Mouse (Mus musculus) right cerebral cortex, postnatal 14 days (tissue): Measurements from ENCODE around the gene Esr2.
"Not testable (repeated sequence)": the region's sequence is repeated elsewhere in the genome, so short reads cannot be mapped to it uniquely, and the experiment has no call there.

Experiments
- DNase-seq: peaks from one replicate; pipeline ENCODE4 v3.0.0; 2022

The Esr2 gene

DNA sequence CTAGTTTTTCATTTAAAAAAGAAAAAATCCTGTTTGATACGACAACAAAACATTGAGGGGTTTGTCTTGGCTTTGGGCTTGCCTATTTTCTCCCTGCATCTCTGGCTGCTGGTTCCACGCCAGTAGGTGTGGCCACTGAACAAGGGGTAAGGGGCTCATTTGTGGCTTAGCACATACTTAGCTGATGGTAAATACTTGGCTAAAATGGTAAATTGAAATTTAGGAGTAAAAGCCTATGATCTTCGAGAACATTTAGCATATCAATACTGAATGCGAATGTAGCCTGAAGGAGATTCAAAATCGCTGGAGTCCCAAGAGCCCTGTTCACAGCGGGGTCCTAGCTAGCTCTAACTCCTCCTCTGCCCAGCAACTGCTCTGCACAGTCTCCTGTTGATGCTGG is 40.4 kb downstream of the Esr2 start:
- DNase-seq: no peak

DNA sequence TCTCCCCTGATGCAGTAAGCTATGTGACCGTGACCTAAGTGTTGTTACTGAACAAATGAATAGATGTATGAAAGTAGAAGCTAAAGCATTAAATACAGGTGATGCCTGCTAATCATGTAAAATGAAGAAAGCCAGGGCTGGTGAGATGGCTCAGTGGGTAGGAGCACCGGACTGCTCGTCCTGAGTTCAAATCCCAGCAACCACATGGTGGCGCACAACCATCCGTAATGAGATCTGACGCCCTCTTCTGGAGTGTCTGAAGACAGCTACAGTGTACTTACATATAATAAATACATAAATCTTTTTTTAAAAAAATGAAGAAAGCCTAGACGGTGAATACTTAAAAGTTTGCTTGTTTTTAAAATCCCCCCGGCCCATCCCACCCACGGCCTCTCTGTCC is 44.0 kb downstream of the Esr2 start:
- DNase-seq: not testable (repeated sequence)

DNA sequence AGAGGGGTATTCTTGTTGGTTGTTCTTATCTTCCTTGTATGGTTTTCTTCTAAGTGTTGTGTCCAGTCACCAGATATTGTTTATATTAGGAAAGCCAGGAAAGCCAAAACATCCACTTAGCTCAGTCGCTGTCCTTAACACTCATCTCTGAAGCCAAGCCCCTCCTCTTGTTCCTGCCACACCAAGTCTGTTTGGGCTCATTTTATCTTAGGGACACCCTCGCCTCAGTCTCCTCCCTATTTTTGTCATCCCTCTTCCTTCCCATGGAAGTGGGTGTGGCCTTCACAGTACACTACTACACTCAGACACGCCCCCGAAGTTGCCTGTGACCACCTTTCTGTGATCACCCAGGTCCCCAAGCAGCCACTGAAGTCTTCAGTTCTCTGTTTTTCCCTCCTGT is 44.5 kb downstream of the Esr2 start:
- DNase-seq: no peak

DNA sequence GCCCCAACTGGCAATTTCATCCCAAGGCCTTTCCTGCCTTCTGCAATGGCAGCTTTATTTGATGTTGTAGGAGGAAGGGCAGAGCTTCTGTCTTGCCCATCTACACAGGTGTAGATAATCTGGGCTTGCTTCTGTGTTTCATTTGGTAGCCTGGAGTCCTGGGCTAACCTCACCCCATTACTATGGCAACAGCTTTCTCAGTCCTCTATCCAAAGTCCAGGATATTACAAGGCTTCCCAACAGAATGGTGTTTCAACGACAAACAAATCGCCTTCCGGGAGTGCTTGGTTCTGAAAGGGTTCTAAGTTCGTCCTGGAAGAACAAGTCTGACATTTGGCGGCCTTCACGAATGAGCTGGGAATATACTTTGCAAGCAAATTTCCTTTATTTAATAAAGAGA is 46.2 kb downstream of the Esr2 start:
- DNase-seq: no peak

DNA sequence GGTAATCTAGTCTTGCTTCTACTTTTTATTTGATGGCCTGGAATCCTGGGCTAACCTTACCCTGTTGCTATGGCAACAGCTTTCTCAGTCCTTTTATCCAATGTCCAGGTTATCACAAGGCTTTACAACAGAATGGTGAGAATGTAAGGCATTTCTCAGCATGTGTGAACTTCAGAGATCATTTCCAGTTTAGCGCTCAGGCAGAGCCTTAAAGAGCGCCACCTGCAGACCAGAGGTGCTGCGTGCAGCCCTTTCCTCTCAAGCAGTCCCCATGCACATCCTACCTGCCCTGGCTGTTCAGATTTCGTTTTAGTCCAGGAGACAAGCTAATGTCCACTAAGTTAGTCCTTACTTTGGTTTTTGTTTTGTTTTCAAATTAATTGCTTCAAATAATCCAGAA is 46.8 kb downstream of the Esr2 start:
- DNase-seq: peak; percentile 18

DNA sequence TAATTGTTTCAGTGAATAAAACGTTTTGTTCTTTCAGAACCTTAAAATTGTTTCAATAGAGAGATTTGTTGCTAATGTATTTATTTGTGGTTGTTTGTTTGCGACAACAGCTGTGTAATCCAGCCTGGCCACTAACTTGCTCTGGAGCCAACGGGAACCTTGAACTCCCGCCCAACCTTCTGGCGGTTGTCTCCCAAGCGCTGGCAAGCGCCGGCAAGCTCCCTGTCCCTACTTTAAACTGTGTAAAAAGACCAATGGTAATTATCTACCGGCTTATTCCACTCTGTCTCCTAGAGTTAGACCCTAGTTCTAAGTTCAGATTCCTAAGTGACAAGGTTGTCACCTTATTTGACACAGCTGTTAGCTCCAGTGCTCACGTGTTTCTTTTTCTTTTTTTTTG is 48.2 kb downstream of the Esr2 start:
- DNase-seq: no peak

DNA sequence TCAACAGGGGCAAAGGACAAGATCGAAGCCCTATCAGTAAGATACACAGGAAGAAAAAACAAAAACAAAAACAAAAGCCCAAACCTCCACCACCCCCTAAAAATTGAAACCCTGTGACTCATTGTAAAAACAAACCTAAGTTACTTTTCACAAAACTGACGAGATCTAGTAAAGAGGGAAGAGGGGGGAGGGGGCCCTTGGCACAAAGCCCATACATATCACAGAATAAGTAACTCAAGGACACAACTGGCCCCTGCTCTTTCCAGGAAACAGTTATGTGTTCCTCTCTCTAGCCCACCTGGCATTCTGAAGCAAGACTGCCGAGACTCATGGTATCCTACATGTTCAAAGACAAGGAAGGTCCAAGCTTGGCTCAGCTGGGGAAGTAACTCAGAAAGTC is 48.8 kb downstream of the Esr2 start:
- no peak for DNase-seq

DNA sequence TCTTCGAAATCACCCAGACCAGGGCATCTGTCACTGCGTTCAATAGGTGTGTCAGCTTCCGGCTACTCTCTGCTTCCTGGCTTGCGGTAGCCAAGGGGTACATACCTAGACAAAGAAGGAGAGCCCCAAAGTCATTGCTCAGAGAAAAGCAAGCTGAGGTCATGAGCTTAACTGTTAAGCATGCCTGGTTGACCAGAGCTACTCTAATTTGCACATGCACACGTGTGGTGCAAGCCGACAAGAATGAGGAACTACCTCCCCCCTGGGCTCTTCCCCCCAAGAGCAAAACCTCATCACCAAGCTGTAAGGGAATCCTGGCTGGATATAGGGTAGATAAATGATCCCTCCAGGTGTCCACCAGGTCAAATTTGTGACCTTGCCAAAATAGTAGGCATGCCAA is 53.8 kb downstream of the Esr2 start:
- no peak for DNase-seq

DNA sequence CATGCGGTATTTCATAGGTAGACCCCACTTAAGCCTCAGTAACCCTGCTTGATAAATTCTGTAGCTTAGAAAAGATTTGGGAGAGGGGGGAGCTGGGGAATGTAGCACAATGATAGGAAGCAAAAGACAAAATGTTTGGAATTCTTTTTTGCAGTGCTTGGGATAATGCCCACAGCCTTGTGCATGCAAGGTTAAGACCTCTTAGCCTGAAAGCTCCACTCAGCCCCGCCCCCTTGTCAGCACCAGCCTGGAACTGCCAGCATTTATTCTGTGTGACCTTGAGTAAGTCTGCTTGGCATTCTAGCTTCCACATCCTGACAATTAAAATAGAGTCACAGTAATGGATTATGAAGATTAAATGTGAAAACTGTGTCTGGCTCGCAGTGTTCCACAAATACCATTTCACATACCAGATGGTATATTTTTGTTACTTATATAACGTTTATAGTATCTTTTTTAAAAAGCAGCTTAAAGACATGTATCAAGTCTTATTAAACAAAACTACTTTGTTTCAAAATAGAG is 59.4 kb downstream of the Esr2 start:
- DNase-seq: no peak

DNA sequence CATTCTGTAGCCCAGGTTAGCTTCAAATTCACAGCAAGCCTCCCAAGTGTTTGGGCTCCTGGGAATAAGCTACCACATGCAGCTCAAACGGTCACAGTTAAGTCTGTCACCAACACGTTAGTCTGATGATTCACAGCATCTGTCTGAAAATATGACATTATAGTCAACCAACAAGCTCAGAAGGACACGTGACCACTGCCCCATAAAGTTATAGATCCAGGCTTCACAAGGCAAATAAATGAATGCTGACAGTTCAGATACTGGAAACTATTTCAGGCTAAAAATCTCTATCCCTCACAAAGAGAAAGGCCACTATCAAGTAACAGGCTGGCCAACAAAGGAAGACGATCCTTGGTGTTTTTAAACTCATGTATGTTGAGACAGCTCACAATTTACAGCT is 60.5 kb downstream of the Esr2 start:
- no peak for DNase-seq

DNA sequence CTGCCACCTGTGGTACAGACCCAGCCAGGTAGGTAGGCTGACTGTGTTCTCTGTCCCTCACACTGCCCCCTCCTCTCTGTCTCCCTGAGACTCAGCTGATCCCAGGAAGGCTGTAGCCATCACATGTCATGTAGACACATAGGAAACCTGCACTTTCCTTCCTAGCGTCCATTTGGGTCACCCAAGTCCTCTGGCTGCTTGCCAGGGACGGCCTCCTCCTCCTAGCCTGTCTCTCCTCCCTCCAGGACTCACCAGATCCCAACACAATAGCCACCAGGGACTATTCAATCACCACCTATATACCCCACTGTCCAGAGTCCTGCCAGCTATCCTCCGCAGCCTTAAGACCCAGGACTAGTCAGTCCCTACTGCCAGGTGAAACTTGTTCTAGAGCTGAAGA is 66.0 kb downstream of the Esr2 start:
- no peak for DNase-seq

DNA sequence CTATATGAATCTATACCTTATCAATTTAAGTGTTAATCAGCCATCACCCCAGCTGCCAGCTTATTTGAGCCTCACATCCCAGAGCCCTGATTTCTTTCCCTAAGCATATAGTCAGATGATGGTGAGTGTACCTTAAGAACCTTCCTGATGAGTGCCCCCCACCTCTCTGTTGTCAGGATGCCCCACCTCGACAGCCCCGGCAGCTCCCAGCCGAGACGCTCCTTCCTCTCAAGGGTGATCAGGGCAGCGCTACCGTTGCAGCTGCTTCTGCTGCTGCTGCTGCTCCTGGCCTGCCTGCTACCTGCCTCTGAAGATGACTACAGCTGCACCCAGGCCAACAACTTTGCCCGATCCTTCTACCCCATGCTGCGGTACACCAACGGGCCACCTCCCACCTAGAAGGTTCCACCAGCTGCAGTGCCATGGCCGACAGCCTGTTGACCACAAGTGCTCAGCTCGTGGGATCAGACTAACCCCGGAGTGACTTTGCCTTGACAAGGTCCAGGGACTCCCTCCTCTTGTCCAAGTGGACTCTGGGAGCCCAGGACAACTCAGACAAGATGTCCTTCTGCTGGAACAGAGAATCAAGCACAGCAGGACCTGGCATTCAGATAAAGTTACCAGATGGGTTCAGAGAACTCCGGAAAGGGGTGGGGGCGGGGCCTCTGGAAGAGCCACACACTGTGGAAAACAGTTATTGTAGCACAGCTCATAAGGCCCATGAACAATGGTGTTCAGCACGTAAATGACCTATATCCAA is 67.2 kb downstream of the Esr2 start:
- DNase-seq: no peak

DNA sequence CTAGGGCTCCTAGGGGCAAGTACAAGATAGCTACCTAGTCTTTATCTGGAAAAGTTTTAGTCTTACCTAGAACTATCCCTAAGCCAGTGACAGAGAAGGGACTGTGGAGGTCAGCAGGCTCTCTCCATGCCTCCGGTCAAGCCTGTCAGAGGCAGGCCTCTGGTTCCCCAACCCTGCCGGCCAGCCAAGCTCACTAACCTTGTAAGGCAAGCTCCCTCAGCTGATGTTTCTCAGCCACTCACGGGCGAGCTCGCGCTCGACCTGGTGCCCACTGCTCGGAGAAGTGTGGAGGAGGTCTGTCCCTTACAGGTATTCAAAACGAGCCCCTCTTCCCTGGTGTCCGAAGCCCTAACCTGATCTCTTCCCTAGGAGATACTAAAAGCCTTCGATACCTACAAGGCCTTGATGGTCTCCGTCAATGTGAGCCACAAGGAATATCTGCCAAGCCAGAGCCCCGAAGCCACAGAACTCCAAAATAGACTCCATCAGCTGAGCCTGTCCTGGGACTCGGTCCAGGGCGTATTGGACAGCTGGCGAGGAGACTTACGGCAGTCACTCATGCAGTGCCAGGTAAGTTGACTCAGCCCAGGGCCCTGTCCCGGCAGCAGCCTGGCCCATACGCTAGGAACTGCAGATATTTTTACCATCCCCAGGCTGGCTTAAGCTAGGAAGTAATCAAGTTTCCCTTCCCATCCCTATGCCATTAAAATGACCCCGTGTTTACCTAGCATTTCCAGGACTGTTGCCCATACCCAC is 72.3 kb downstream of the Esr2 start:
- DNase-seq: no peak

DNA sequence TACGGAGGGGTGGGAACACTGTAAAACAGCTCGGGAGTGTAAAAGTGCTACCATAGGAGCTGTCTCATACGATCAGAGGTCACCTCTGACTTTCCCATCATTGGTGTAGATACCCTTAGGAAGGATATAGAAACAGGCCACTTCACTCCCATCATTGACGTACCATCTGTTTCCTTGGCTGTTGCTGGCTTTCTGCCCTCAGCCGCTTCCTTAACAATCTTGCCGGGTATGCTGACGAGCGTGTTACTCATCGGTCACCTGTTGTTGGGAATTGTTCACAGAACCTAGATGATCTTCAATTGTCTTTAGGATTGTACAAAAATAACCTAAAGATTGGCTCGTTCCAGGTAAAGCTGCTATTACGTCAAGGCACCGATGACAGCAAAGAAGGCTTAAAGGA is 74.4 kb downstream of the Esr2 start:
- DNase-seq: peak; percentile 26

DNA sequence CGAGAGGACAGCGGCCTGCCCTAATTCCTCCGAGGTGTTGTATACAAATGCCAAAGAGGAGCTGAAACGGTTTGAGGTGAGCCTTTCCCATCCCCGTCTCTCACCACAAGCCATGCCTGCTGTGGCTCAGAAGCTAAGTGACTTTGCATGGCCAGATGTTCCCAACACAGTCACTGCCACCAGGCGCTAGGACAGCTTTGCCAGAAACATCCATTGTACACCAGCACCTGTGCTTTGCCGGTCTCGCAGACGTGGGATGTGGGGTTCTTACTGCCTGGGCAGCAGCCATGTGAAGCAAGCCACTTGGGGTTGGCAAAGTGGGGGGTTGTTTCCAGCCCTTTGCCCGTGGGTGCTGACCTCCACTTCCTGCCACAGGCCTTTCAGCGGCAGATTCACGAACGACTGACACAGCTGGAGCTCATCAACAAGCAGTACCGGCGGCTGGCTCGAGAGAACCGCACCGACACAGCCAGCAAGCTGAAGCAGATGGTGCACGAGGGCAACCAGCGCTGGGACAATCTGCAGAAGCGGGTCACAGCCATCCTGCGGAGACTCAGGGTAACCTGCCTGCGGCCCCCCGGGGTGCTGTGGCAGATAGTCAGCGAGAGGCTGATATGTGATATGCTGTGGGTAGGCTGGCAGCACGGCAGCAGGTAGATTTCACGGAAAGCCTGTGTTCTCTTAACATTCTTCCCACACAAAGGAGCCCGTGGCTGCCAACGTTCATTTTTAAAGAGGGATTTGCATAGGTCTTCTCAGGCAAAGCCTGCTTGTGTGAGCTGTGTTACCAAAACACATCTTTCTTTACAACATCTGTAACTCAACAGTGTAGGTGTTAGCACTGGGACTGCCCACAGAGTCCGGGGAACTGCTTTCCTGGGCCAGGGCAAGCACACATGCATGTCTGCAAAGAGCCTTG is 81.7 kb downstream of the Esr2 start:
- DNase-seq: peak; percentile 22

DNA sequence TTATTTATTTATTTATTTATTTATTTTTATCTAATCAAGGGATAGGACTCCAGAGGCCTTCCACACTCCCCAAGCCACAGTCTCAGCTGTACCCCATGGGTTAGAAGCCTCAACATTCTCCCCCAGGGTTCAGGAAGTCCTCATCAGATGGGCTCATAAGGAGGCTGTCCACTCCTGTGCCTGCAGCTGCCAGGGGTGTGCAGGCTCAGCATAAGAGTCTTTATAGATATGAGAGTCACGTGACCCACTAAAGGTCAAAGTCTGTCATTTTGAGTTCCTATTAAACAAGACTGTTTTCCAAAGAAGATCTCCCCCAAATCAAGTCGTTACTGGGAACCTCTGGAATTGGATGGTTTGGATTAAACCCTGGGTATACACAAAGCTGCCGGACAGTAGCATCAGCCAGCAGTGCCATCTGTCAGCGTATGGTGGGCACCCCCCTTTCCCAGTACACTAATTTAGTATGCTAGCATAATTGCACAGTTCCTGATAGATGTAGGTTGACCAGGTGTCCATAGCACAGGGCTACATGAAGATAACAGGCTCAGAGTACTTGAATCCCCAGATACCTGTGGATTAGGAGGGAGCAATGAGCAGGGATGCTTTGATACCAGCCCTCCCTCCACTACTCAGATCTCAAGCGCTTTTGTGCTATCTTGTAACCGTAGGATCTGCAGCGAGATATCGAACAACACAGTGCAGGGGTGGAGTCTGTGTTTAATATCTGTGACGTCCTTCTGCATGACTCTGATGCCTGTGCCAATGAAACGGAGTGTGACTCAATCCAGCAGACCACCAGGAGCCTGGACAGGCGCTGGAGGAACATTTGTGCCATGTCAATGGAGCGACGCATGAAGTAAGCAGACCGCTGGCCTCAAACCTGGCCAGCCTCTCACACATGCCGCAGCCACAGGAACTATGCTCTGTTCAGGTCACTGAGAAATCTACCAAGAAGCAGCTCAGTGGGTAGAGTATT is 83.2 kb downstream of the Esr2 start:
- no peak for DNase-seq

DNA sequence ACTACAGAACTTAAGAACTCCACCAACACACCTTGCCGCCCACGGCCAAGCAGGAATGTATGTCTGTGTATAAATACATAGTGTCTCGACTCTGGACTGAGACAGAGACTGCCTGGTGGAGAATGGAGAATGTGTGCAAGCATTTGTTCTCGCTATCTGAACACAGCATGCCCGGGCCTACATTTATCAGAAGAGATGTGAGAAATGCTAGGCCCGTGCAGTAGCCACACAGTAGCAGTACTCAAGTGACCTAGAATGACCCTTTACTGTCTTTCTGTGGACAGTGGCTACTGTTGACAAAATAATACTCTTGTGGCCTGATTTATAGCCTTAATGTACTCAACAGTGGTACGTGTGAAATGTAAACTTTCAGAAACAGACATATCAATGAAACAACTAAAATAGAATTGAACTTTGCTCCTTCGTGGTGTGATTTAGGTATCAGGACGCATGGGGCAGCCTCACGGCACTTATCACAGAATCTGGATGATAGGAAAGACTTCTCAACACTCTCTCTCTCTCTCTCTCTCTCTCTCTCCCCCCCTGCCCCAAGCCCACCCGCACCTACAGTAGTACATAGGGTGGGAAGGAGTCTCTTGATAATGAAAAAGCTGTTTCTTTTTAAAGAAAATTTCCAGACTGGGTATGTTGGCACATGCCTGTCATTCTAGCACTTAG is 84.1 kb downstream of the Esr2 start:
- DNase-seq: no peak

DNA sequence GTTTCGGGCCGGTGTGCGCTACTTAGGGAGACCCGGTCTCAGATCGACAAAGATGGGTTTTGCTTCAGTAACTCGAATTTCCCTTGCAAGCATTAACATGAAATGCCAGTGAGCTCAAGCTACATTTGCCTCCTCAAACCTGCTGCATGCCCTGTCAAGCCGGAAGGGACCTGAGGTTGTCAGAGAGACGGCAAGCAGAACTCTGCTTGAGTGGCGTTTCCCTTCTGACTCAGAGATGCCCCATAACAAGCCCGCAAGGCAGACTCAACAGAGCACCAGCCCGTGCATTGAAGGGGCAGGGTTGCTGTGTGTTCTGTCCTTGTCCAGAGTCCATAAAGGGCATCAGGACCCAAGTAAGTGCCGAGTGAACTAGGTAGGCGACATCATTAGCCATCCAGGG is 90.0 kb downstream of the Esr2 start:
- DNase-seq: no peak

DNA sequence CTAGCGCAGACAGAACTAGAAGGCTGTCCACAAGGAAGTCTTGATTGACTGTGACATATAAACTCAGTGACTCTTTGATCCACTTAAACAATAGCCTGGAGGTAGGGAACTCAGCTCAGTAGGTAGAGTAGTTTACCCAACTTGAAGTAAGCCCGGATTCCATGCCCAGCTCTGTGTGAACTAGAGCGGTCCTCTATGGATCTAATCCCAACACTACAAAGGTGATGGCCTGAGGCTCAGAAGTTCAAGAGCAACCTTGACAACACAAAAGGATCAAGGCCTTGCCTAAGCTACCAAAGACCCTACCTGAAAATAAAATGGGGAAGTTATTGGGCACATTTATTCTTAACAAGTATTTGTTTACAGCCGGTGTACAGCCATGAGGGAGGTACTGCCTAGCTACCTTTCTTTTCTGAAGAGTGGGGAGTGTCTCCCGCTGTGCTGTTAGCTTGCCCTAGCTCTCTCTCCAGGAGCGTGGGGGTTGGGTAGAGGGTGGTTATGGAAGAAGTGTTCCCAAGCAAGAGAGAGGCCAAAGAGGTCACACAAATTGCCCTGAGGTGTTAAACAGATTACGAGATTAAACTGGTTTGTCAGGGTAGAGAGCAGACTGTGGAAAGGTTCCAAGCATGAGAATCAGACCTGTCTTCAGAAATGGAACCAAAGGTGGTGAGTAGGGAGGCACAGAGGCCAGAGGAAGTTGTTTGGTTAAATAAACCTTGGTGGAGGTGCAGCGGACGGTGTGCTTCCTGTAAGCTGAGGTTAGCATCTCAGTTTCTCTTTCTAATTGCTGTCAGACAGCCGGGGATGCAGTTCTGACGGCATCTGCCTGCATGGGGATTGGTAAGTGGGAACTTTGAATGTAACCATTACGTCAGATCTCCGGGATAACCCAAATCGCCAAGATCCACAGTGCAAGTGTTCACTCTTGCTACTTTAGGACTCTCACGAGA is 90.8 kb downstream of the Esr2 start:
- no peak for DNase-seq

DNA sequence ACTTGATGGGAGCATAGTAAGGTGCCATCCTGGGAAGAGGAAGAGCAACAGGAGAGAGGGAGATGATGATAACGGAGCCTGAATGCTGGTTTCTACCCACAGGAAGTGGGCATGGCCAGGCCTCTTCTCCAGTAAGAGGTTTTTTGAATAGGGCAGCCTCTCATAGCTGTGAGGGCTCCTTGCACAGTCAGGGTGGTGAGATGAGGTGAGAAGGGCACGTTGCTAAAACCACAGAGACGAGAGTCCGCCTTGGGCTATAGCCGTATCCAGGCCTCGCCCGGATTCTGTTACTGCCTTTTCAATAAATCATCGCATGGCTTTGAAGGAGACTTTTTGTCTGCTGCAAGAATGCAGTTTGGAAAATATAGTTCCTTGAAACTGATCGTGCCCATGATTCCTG is 92.0 kb downstream of the Esr2 start:
- no peak for DNase-seq
